In genomic region chr4:63405051-63405450, GRCm38 (mm10) we compare ENCODE assay signal across 10 mouse cellular contexts. TPM values are rescaled to one million over a fixed set of nuclear protein-coding genes. Genes with fewer than 3 reads are reported as not detected.
DNase-seq lines count a peak whose midpoint lies in the region; ATAC-seq lines count a peak whose summit lies in the region.
"Had no signal": no experiment of that assay in that cellular context is flagged by ENCODE, and none has a peak within 500 bp of the region (broad histone marks: within the 10 kb centered on the region; RNA-seq: fewer than 3 reads in every experiment).

No protein-coding gene starts in this region.

- H3K9me3 ChIP-seq in midbrain, embryonic 12.5 days: no peaks in the 10 kb centered on the region
- no peaks in the 10 kb centered on the region for H3K9me3 ChIP-seq in midbrain, embryonic 16.5 days (replicated peaks; ENCODE audit: control insufficient read depth, low read length, poor library complexity, severe bottlenecking)
- H3K9me3 ChIP-seq in forebrain, embryonic 13.5 days (replicated peaks): no peaks in the 10 kb centered on the region
- H3K9me3 ChIP-seq: stomach, embryonic 15.5 days had no signal

- peaks cover 73% of the 10 kb centered on the region for H3K4me1 ChIP-seq in midbrain, embryonic 12.5 days
- H3K4me1 ChIP-seq in midbrain, embryonic 16.5 days (ENCODE audit: control insufficient read depth, insufficient read depth, low read length): peaks cover 42% of the 10 kb centered on the region
- peaks cover 96% of the 10 kb centered on the region for H3K4me1 ChIP-seq in forebrain, embryonic 13.5 days

- no peaks in the 10 kb centered on the region; the same call in 1 of the 2 replicates for H3K27me3 ChIP-seq in midbrain, embryonic 12.5 days
- no peaks in the 10 kb centered on the region for H3K27me3 ChIP-seq in midbrain, embryonic 16.5 days (ENCODE audit: control insufficient read depth, insufficient read depth, low read depth, low read length)
- no peaks in the 10 kb centered on the region for H3K27me3 ChIP-seq in forebrain, embryonic 13.5 days
- H3K27me3 ChIP-seq: stomach, embryonic 15.5 days had no signal

- H3K79me2 ChIP-seq in macrophage (ENCODE audit: inconsistent target): peaks cover 32% of the 10 kb centered on the region

- ATAC-seq in midbrain, embryonic 12.5 days (ENCODE audit: low FRiP score, low read depth): peak; percentile 4; the same call in 1 of the 2 replicates
- ATAC-seq in midbrain, embryonic 16.5 days: no peak
- ATAC-seq in forebrain, embryonic 13.5 days: peak; percentile 52

- H3K9ac ChIP-seq in midbrain, embryonic 12.5 days (replicated peaks): no peak overlapping the region
- H3K9ac ChIP-seq in midbrain, embryonic 16.5 days (ENCODE audit: low read depth, low read length): no peak overlapping the region
- no peak overlapping the region for H3K9ac ChIP-seq in forebrain, embryonic 13.5 days
- H3K9ac ChIP-seq: stomach, embryonic 15.5 days had no signal

- H3K27ac ChIP-seq in midbrain, embryonic 12.5 days (replicated peaks): peak overlapping the region; percentile 50; the same call in 1 of the 2 replicates
- no peak overlapping the region for H3K27ac ChIP-seq in midbrain, embryonic 16.5 days (ENCODE audit: low read length)
- peak overlapping the region; percentile 93 for H3K27ac ChIP-seq in forebrain, embryonic 13.5 days
- H3K27ac ChIP-seq in macrophage: 0 out of 2 replicates have a peak overlapping the region, but pooled peaks have one; percentile 98
- H3K27ac ChIP-seq: stomach, embryonic 15.5 days had no signal

- peak; percentile 65 to 78 for DNase-seq in thymus, postnatal 36 days
- no peak for DNase-seq in urinary bladder, postnatal 4 days (ENCODE audit: low spot score in 2 of 2)
- no peak for DNase-seq in layer of hippocampus, postnatal 36 days
- DNase-seq in layer of hippocampus, adult 9-11 months: no peak

- no peak overlapping the region for H3K4me2 ChIP-seq in midbrain, embryonic 12.5 days (replicated peaks)
- no peak overlapping the region for H3K4me2 ChIP-seq in midbrain, embryonic 16.5 days (ENCODE audit: low read length)
- H3K4me2 ChIP-seq in forebrain, embryonic 13.5 days: peak overlapping the region; percentile 36

- 37% methylated on average over 7 of the region's 7 CpGs for WGBS in midbrain, embryonic 12.5 days
- WGBS in midbrain, embryonic 16.5 days: 14% methylated on average over 7 of the region's 7 CpGs
- WGBS in forebrain, embryonic 13.5 days: 11% methylated on average over 7 of the region's 7 CpGs
- WGBS in macrophage (ENCODE audit: missing documents): 65% methylated on average over 7 of the region's 7 CpGs

- H3K4me3 ChIP-seq in midbrain, embryonic 12.5 days: no peak overlapping the region
- H3K4me3 ChIP-seq in midbrain, embryonic 16.5 days (ENCODE audit: low read depth, low read length): no peak overlapping the region
- H3K4me3 ChIP-seq in forebrain, embryonic 13.5 days: no peak overlapping the region
- H3K4me3 ChIP-seq in macrophage (ENCODE audit: inconsistent target): no peak overlapping the region
- H3K4me3 ChIP-seq: stomach, embryonic 15.5 days had no signal

- no peaks in the 10 kb centered on the region for H3K36me3 ChIP-seq in midbrain, embryonic 12.5 days
- no peaks in the 10 kb centered on the region for H3K36me3 ChIP-seq in midbrain, embryonic 16.5 days (ENCODE audit: control insufficient read depth, insufficient read depth, low read length)
- peaks cover 5% of the 10 kb centered on the region; the same call in 1 of the 2 replicates for H3K36me3 ChIP-seq in forebrain, embryonic 13.5 days (ENCODE audit: poor library complexity, severe bottlenecking)
- no peaks in the 10 kb centered on the region for H3K36me3 ChIP-seq in macrophage (ENCODE audit: inconsistent target)
- H3K36me3 ChIP-seq: stomach, embryonic 15.5 days had no signal

RNA-seq across cellular contexts. Expression of gene Akna, which starts 1.9 kb away (rescaled TPM):
- polyA plus RNA-seq in midbrain, embryonic 12.5 days (2016; fragmentation: Nextera tagmentation; extraction: Ambion mirVana): 16.3 and 16.8 TPM in 2 replicates
- 5.3 and 6.0 TPM in 2 replicates for polyA plus RNA-seq in midbrain, embryonic 16.5 days (2015; fragmentation: Nextera tagmentation; extraction: Ambion mirVana)
- polyA plus RNA-seq in forebrain, embryonic 13.5 days (2015; fragmentation: Nextera tagmentation; extraction: Ambion mirVana): 21.7 and 23.1 TPM in 2 replicates
- 100 to 1,000 TPM; 108 to 877 (median 288) TPM for total RNA-seq in macrophage (2018; cell fraction: chromatin; rRNA removed)
- total RNA-seq in macrophage (2018; cell fraction: cytosol; rRNA removed): 100 to 1,000 TPM in 4 of 26 experiments, 10 to 100 TPM in 22; 26.5 to 181 (median 58.8) TPM
- 100 to 1,000 TPM in 23 of 26 experiments, 10 to 100 TPM in 3; 76.0 to 478 (median 187) TPM for total RNA-seq in macrophage (2018; cell fraction: nucleus; rRNA removed)
- 14.8 to 23.1 TPM (median 20.8 TPM) in 3 replicates for polyA plus RNA-seq in macrophage (2018)
- 1 to 10 TPM; 2.8 to 3.0 TPM for total RNA-seq in layer of hippocampus, postnatal 36 days (2021)

RNA-seq across cellular contexts. Expression of gene Orm2, which starts 42.8 kb away (rescaled TPM):
- not detected in 2 replicates for polyA plus RNA-seq in midbrain, embryonic 12.5 days (2016; fragmentation: Nextera tagmentation; extraction: Ambion mirVana)
- not detected in 2 replicates for polyA plus RNA-seq in midbrain, embryonic 16.5 days (2015; fragmentation: Nextera tagmentation; extraction: Ambion mirVana)
- polyA plus RNA-seq in forebrain, embryonic 13.5 days (2015; fragmentation: Nextera tagmentation; extraction: Ambion mirVana): not detected in 2 replicates
- total RNA-seq in macrophage (2018; cell fraction: chromatin; rRNA removed): not detected
- total RNA-seq in macrophage (2018; cell fraction: cytosol; rRNA removed): under 1 TPM in 2 of 26 experiments, not detected in 24; 0.17 to 0.19 TPM
- not detected for total RNA-seq in macrophage (2018; cell fraction: nucleus; rRNA removed)
- polyA plus RNA-seq in macrophage (2018): not detected in 3 replicates
- total RNA-seq in layer of hippocampus, postnatal 36 days (2021): not detected
- total RNA-seq: left cerebral cortex, postnatal 36 days had no signal
- polyA plus RNA-seq: stomach, embryonic 15.5 days had no signal

RNA-seq across cellular contexts. Expression of gene Orm3, which starts 49.1 kb away (rescaled TPM):
- polyA plus RNA-seq in midbrain, embryonic 12.5 days (2016; fragmentation: Nextera tagmentation; extraction: Ambion mirVana): not detected in 2 replicates
- polyA plus RNA-seq in midbrain, embryonic 16.5 days (2015; fragmentation: Nextera tagmentation; extraction: Ambion mirVana): not detected in 2 replicates
- not detected in 2 replicates for polyA plus RNA-seq in forebrain, embryonic 13.5 days (2015; fragmentation: Nextera tagmentation; extraction: Ambion mirVana)
- 1 to 10 TPM in 3 of 26 experiments, not detected in 23; 1.4 to 2.0 (median 1.5) TPM for total RNA-seq in macrophage (2018; cell fraction: chromatin; rRNA removed)
- under 1 TPM in 1 of 26 experiments, not detected in 25; 0.10 TPM for total RNA-seq in macrophage (2018; cell fraction: cytosol; rRNA removed)
- total RNA-seq in macrophage (2018; cell fraction: nucleus; rRNA removed): 1 to 10 TPM in 3 of 26 experiments, under 1 TPM in 1, not detected in 22; 0.81 to 2.7 (median 1.6) TPM
- not detected in 3 replicates for polyA plus RNA-seq in macrophage (2018)
- total RNA-seq in layer of hippocampus, postnatal 36 days (2021): not detected
- total RNA-seq: left cerebral cortex, postnatal 36 days had no signal
- polyA plus RNA-seq: stomach, embryonic 15.5 days had no signal

Comparison
In these comparisons a context has a peak if more than half of its experiments do, and no peak if none do; other contexts are left out.
1. DNase-seq: peak in thymus, postnatal 36 days (2 of 2); none in urinary bladder, postnatal 4 days (0 of 2), layer of hippocampus, postnatal 36 days (0 of 2) and layer of hippocampus, adult 9-11 months (single experiment).